Mouse (Mus musculus): ENCODE measurements around the gene Castor2.

DNA sequence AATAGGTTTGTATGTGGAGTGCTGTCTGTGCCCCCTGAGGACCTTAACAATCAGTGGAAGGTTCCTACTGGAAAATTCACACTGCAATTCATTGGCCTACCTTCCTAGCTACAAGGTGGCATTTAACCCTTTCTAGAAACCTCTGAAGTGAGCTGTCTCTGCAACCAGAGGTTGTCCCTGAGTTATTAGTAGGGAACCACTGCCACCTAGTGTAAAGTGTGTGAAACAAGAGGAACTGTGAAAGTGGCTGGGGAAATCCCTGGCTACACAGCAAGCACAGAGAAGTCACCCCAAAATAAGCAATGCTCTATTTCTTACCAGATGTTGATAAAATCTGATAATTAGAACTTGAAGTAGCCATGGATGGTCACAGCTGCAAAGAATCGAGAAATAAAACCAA is 31.6 kb upstream of the Castor2 start:
- TF ChIP-seq CTCF (IDR thresholded peaks at IDR 0.05; ENCODE audit: extremely low read depth, insufficient read depth, low read length) (peak; percentile 64), POLR2A (IDR thresholded peaks at IDR 0.05; ENCODE audit: extremely low read depth, insufficient read depth, low read length) (no peak)
